Mouse (Mus musculus) ES-E14 (cell line): ENCODE results near the gene Ldlrad3. TPM values are rescaled to one million over a fixed set of nuclear protein-coding genes. Genes with fewer than 3 reads are reported as not detected.

ENCODE experiments used
- DNase-seq: peaks from one replicate; pipeline ENCODE4 v3.0.0-alpha.2; 2013; ENCODE audit warnings: low read depth, low spot score
- H3K27ac ChIP-seq: 2 replicates; pipeline ENCODE4 v1.5.1; 2012; ENCODE audit warnings: low read depth, mild to moderate bottlenecking, low read length, moderate library complexity, mixed read lengths; ENCODE audit not compliant: poor library complexity, insufficient read depth, severe bottlenecking
- H3K36me3 ChIP-seq: 2 replicates; pipeline ENCODE4 v1.6.1; 2012; ENCODE audit warnings: mild to moderate bottlenecking, low read length, moderate library complexity, mixed read lengths; ENCODE audit not compliant: control insufficient read depth, poor library complexity, insufficient read depth, severe bottlenecking
- H3K4me1 ChIP-seq, 2 experiments: fragments of 150-350 bp in 1 of 2; sonication (generic) in 1 of 2; 2 replicates each; pipeline ENCODE4 v1.6.1; 2012; ENCODE audit warnings: low read length in 2 of 2, mild to moderate bottlenecking in 1 of 2, mixed read lengths in 1 of 2; ENCODE audit not compliant: control insufficient read depth in 2 of 2, insufficient read depth in 2 of 2, poor library complexity in 1 of 2
- H3K4me3 ChIP-seq, 2 experiments: fragments of 150-350 bp in 1 of 2; sonication (generic) in 1 of 2; 2 replicates each; pipeline ENCODE4 v1.5.1; 2012; ENCODE audit warnings: low read length in 2 of 2, low read depth in 1 of 2, mild to moderate bottlenecking in 1 of 2, mixed read lengths in 1 of 2; ENCODE audit not compliant: insufficient read depth in 1 of 2, poor library complexity in 1 of 2, severe bottlenecking in 1 of 2
- H3K9ac ChIP-seq: 2 replicates; pipeline ENCODE4 v1.6.1; 2012; ENCODE audit warnings: low read depth, mild to moderate bottlenecking, low read length, mixed read lengths; ENCODE audit not compliant: poor library complexity, insufficient read depth, severe bottlenecking
- H3K9me3 ChIP-seq: fragments of 150-350 bp; sonication (generic); 2 replicates; pipeline ENCODE4 v1.6.1; 2012; ENCODE audit warnings: low read depth, mild to moderate bottlenecking, low read length; ENCODE audit not compliant: control insufficient read depth, insufficient read depth
- CHD2 ChIP-seq: IDR thresholded peaks from 2 replicates; pipeline ENCODE4 v1.6.1; 2014; ENCODE audit warnings: mild to moderate bottlenecking, low read depth, low read length, inconsistent platforms
- HCFC1 ChIP-seq: IDR thresholded peaks from 2 replicates; pipeline ENCODE4 v1.6.1; 2012; ENCODE audit warnings: low read length, inconsistent platforms, borderline replicate concordance; ENCODE audit not compliant: insufficient read depth
- MAFK ChIP-seq: IDR thresholded peaks from 2 replicates; pipeline ENCODE4 v1.6.1; 2014; ENCODE audit warnings: mild to moderate bottlenecking, low read depth, low read length, inconsistent platforms; ENCODE audit not compliant: insufficient read depth
- ZC3H11A ChIP-seq: IDR thresholded peaks from 2 replicates; pipeline ENCODE4 v1.6.1; 2012; ENCODE audit warnings: low read depth, mild to moderate bottlenecking, inconsistent platforms, low read length, borderline replicate concordance
- ZNF384 ChIP-seq: IDR thresholded peaks from 2 replicates; pipeline ENCODE4 v1.6.1; 2012; ENCODE audit warnings: low read depth, low read length, inconsistent platforms
- in situ Hi-C, 2 experiments: fragments of 600-800 bp; cut with MboI; formaldehyde crosslinking; loops; one replicate each; pipeline ENCODE4 v1.15.1; 2025; ENCODE audit warnings: low sequenced_read_pairs in 2 of 2, inconsistent platforms in 1 of 2; ENCODE audit not compliant: unreplicated experiment in 2 of 2
- total RNA-seq: library from RNA; depleted of rRNA; stranded (reverse); fragments of 300-350 nt; gene quantifications from 2 replicates; pipeline ENCODE4 v1.2.3, GENCODE M21; 2012

Gene Ldlrad3
- total RNA-seq, 1 experiment = 27.1 TPM

DNA sequence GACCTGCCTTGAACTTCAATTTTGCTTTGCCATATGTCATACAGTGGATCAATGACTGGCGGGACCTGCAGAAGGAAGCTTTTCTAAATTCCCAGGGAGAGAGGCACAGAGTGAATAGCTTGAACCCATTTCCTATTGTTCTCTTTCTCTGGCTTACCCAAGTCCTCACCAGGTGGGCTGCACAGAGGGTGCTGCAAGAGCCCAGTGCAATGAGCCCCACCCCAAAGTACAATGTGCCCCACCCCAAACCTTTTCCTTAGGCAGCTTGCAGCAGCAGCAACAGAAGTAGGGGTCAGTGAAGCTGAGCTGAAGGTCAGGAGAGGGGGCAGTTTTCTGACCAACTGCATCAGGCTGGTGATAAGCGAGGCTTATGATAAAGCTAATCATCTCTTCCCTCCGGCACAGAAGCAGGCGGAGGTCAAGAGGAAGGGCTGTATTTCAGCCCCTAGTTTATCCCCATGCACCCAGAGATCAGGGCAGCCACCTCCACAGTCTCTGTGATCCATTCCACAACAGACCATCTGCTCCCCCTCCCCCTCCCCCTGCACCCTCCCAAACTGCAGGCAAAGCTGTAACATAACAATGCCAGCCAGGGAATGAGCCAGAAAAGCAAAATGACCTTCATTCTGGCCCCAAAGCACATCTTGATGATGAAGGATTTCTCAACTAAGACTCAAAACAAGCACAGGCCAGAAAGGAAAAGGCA lies 64.6 kb downstream of the Ldlrad3 start:
- peak; percentile 63 for DNase-seq
- peak overlapping the region; percentile 44; the same call in 1 of the 2 replicates for H3K9ac ChIP-seq
- no peaks in the 10 kb centered on the region for H3K9me3 ChIP-seq
- TF ChIP-seq HCFC1 (no peak), ZNF384 (no peak), MAFK (no peak), ZC3H11A (no peak), CHD2 (no peak; the same call in 1 of the 2 replicates)
- in situ Hi-C loops = no loop called here
- peak overlapping the region; percentile 96 for H3K27ac ChIP-seq
- no peaks in the 10 kb centered on the region for H3K36me3 ChIP-seq
- peaks cover 58 to 63% of the 10 kb centered on the region in 2 experiments for H3K4me1 ChIP-seq
- peak overlapping the region; percentile 19 to 32 for H3K4me3 ChIP-seq

DNA sequence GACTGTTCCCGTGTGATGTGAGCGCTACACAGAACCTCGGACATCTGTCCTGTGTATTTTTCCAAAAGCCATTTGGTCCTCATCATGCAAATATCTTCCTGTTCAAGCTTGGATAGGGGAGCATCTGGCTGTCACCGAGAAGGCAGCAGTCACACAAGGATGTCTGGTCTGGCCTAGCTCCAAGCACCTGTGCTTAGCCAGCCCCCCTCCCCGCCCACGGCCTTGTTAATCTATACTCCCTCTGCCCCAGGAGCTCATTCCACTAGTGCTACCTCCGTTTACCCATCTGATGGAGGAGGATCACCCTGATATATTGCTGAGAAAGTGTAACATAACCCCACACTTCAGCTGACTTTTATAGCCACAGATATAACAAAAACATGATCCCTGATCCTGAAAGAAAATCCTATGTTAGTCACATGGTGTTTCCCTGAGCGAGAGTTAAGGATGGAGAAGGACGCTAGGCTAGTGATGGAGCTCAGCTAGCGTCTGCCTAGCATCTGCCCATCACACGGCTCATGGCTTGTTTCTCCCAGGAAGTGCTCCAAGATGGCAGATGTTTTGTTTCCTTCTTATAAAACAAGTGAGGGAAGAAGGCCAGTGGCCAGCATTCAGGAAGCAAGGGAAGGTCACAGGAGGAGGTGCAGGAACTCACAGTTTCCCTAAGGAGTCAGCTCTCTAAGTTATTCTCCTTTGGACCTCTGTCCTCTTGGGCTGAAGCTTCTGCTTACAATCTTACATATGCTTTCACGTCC lies 66.3 kb downstream of the Ldlrad3 start:
- H3K4me3 ChIP-seq = 0 out of 4 replicates have a peak overlapping the region, but pooled peaks of 1 of the 2 experiments have one; percentile 14
- DNase-seq = no peak
- TF ChIP-seq HCFC1 (no peak), ZNF384 (no peak), CHD2 (no peak), MAFK (no peak), ZC3H11A (no peak)
- H3K9me3 ChIP-seq = no peaks in the 10 kb centered on the region
- H3K27ac ChIP-seq = peak overlapping the region; percentile 36; the same call in 1 of the 2 replicates
- in situ Hi-C loops = no loop called here
- peak overlapping the region; percentile 13; the same call in 1 of the 2 replicates for H3K9ac ChIP-seq
- no peaks in the 10 kb centered on the region for H3K36me3 ChIP-seq
- peaks cover 51 to 65% of the 10 kb centered on the region in 2 experiments for H3K4me1 ChIP-seq

DNA sequence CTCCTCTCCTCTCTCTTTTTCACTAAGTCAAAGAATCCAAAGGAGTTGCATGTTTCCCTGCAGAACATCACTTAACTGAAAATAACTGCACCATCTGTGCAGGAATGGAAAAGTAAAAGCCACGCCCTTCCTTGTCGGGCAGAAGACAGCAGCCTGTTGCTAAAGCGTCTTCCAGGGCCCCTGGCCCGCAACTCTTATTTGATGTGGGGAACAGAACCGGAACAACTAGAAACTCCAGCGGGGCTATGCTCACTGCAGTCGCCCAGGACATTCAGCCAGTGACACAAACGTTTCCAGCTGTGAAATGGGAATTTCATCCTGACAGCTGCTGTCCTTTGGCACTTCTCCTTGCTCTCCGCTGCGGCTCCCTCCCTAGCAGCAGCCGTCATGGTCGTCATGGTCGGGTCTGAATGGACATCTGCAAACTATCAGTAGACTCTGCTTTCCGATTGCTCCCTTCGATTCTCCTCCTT lies 67.2 kb downstream of the Ldlrad3 start:
- in situ Hi-C loops = no loop called here
- Histone ChIP-seq H3K4me3 (peak overlapping the region; percentile 14 to 24; a peak in 2 of 4 replicates), H3K36me3 (no peaks in the 10 kb centered on the region), H3K4me1 (peaks cover 44 to 61% of the 10 kb centered on the region in 2 experiments), H3K9me3 (no peaks in the 10 kb centered on the region), H3K9ac (no peak overlapping the region), H3K27ac (no peak overlapping the region)
- no peak for TF ChIP-seq ZNF384
- TF ChIP-seq MAFK = no peak
- TF ChIP-seq ZC3H11A = no peak
- no peak for TF ChIP-seq CHD2
- TF ChIP-seq HCFC1 = no peak
- DNase-seq = no peak

DNA sequence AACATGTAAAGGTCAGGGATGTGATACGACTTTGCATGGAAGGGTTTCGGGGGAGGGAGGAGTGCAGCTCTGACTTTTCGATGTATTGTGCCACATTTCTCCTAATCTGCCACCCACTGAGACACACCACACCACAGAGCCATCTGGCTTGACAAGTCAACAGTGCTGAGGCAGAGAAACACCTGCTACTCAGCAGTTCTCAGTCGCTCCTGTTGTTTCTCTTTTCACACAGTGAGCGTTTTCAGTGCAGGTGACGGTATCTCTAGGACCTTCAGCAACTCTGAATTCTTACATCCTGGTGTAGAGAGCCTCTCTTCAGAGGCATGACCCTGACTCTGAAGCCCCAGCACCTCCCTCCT lies 68.8 kb downstream of the Ldlrad3 start:
- no peaks in the 10 kb centered on the region for H3K9me3 ChIP-seq
- H3K27ac ChIP-seq = peak overlapping the region; percentile 17; the same call in 1 of the 2 replicates
- peaks cover 42 to 61% of the 10 kb centered on the region in 2 experiments for H3K4me1 ChIP-seq
- in situ Hi-C loops = no loop called here
- H3K9ac ChIP-seq = no peak overlapping the region; the same call in 1 of the 2 replicates
- H3K36me3 ChIP-seq = no peaks in the 10 kb centered on the region; the same call in 1 of the 2 replicates
- H3K4me3 ChIP-seq = no peak overlapping the region
- DNase-seq = no peak
- TF ChIP-seq HCFC1 (no peak), ZC3H11A (no peak), MAFK (no peak), ZNF384 (no peak), CHD2 (no peak)
